Mouse (Mus musculus) CD4-positive, CD25-positive, alpha-beta regulatory T cell, adult 4 months (primary cell): ENCODE results near the gene Ptprm. TPM values are rescaled to one million over a fixed set of nuclear protein-coding genes. Genes with fewer than 3 reads are reported as not detected.

Experiments used
- ATAC-seq: one replicate; pipeline ENCODE4 v1.8.0; 2017
- polyA plus RNA-seq, 2 experiments: library from polyadenylated mRNA; unstranded; fragments of 100-300 nt; shearing (Covaris generic); gene quantifications; one replicate each; pipeline ENCODE4 v1.2.1; 2017

The Ptprm gene
- polyA plus RNA-seq, 2 experiments from 2014 or later = not detected

GRCm38 (mm10) chr17:66637951-66638722 is 716.1 kb downstream of the Ptprm start:
- no peak for ATAC-seq

DNA sequence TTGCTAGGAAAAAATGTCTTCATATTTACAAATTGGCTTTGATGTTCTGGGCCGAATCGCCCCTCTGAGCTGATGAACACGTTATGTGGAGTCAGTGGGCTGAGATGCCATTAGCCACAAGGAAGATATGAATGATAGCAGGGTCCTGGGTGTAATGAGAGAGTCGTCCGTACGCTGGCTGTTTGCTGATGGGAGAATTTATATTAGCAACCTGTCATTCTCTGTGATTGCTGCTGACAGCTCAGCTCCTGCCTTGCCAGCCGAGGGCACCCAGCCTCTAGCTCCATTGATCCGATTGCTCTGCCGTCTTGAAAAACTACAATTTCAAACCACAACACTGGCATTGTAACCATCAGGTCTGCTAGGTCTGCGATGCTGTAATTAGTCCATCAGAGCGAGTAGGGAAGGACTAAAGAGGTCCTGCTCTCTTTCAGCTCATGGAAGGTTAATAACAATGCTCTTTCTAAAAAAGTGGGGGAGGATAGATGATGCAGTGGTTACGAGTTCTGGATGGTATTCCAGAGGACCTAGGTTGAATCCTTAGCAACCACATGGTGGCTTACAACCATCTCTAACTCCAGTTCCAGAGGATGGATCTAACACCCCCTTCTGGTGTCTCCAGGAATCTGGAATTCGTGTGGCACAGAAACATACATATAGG is 734.1 kb downstream of the Ptprm start:
- no peak for ATAC-seq

- ATAC-seq = no peak
Measured at GRCm38 (mm10) chr17:66619255-66619826, 734.9 kb downstream of the Ptprm start.
